ENCODE assay signal across 12 mouse cellular contexts in genomic region chr7:92154603-92155002, GRCm38 (mm10).
"Had no signal": no experiment of that assay in that cellular context is flagged by ENCODE, and none has a peak within 500 bp of the region (broad histone marks: within the 10 kb centered on the region; RNA-seq: fewer than 3 reads in every experiment).

No protein-coding gene starts in this region.

- H3K36me3 ChIP-seq: limb, embryonic 15.5 days; liver, embryonic 12.5 days; midbrain, embryonic 12.5 days; neural tube, embryonic 13.5 days had no signal

- DNase-seq: kidney, adult 11 months; kidney, adult 9 months; kidney, postnatal 4 days; right cerebral cortex, postnatal 14 days; thymus, postnatal 14 days had no signal

- H3K9me3 ChIP-seq: limb, embryonic 15.5 days; liver, embryonic 12.5 days; midbrain, embryonic 12.5 days; neural tube, embryonic 13.5 days had no signal

- H3K4me2 ChIP-seq: limb, embryonic 15.5 days; liver, embryonic 12.5 days; midbrain, embryonic 12.5 days; neural tube, embryonic 13.5 days had no signal

- ATAC-seq: liver, embryonic 12.5 days; midbrain, embryonic 16.5 days had no signal

- H3K27me3 ChIP-seq: limb, embryonic 15.5 days; liver, embryonic 12.5 days; midbrain, embryonic 12.5 days; neural tube, embryonic 13.5 days had no signal

- H3K4me3 ChIP-seq: left cerebral cortex, adult 2 months; limb, embryonic 15.5 days; liver, embryonic 12.5 days; midbrain, embryonic 12.5 days; neural tube, embryonic 13.5 days had no signal

- H3K9ac ChIP-seq: limb, embryonic 15.5 days; liver, embryonic 12.5 days; midbrain, embryonic 12.5 days; neural tube, embryonic 13.5 days had no signal

- H3K4me1 ChIP-seq: limb, embryonic 15.5 days; liver, embryonic 12.5 days; midbrain, embryonic 12.5 days; neural tube, embryonic 13.5 days had no signal

- H3K27ac ChIP-seq: kidney, postnatal 0 days; left cerebral cortex, adult 2 months; limb, embryonic 15.5 days; liver, embryonic 12.5 days; midbrain, embryonic 12.5 days; neural tube, embryonic 13.5 days had no signal
